Mouse (Mus musculus) cerebellum, adult (tissue): ENCODE data around the gene Slc19a2.
"Not testable (repeated sequence)": the region's sequence is repeated elsewhere in the genome, so short reads cannot be mapped to it uniquely, and the experiment has no call there.

ENCODE experiments used
- ATAC-seq: cut with Nextera tagmentation; 2 replicates; pipeline ENCODE4 v1.9.2; 2017; ENCODE audit warnings: mild to moderate bottlenecking, moderate library complexity, mixed read lengths; ENCODE audit not compliant: insufficient number of reproducible peaks, low FRiP score, low TSS enrichment

Gene Slc19a2

GRCm38 (mm10) chr1:164248465-164249331 lies at the start of gene Slc19a2:
Slc19a2 (plus strand) TSS chr1:164249046.
- peak; percentile 93 for ATAC-seq

GRCm38 (mm10) chr1:164199551-164199950 lies 49.3 kb upstream of the Slc19a2 start:
- ATAC-seq = no peak

- ATAC-seq = no peak
Measured at GRCm38 (mm10) chr1:164208437-164208836, 40.4 kb upstream of the Slc19a2 start.

GRCm38 (mm10) chr1:164210899-164211298 lies 37.9 kb upstream of the Slc19a2 start:
- ATAC-seq = no peak

- no peak for ATAC-seq
Measured at GRCm38 (mm10) chr1:164212686-164213085, 36.2 kb upstream of the Slc19a2 start.

GRCm38 (mm10) chr1:164214190-164214589 lies 34.7 kb upstream of the Slc19a2 start:
- ATAC-seq = no peak

- no peak for ATAC-seq
Measured at GRCm38 (mm10) chr1:164215097-164215496, 33.7 kb upstream of the Slc19a2 start.

GRCm38 (mm10) chr1:164215540-164215939 lies 33.3 kb upstream of the Slc19a2 start:
- ATAC-seq = no peak

- ATAC-seq = peak; percentile 66
Measured at GRCm38 (mm10) chr1:164217791-164218685, 30.8 kb upstream of the Slc19a2 start.

- ATAC-seq = no peak
Measured at GRCm38 (mm10) chr1:164220261-164220660, 28.6 kb upstream of the Slc19a2 start.

- no peak for ATAC-seq
Measured at GRCm38 (mm10) chr1:164223089-164223488, 25.8 kb upstream of the Slc19a2 start.

- not testable (repeated sequence) for ATAC-seq
Measured at GRCm38 (mm10) chr1:164231937-164232570, 16.8 kb upstream of the Slc19a2 start.

- no peak for ATAC-seq
Measured at GRCm38 (mm10) chr1:164233447-164233846, 15.4 kb upstream of the Slc19a2 start.

- ATAC-seq = no peak
Measured at GRCm38 (mm10) chr1:164235078-164235477, 13.8 kb upstream of the Slc19a2 start.

GRCm38 (mm10) chr1:164236078-164236477 lies 12.8 kb upstream of the Slc19a2 start:
- ATAC-seq = peak; percentile 70

- no peak for ATAC-seq
Measured at GRCm38 (mm10) chr1:164241494-164241893, 7.4 kb upstream of the Slc19a2 start.

GRCm38 (mm10) chr1:164242809-164243208 lies 6.0 kb upstream of the Slc19a2 start:
- ATAC-seq = no peak

GRCm38 (mm10) chr1:164247442-164247841 lies 1.4 kb upstream of the Slc19a2 start:
- ATAC-seq = no peak

GRCm38 (mm10) chr1:164247971-164248370 lies 875 bp upstream of the Slc19a2 start:
- ATAC-seq = no peak

- no peak; the same call in 1 of the 2 replicates for ATAC-seq
Measured at GRCm38 (mm10) chr1:164249332-164249711, 476 bp downstream of the Slc19a2 start.
